In the genomic region with DNA sequence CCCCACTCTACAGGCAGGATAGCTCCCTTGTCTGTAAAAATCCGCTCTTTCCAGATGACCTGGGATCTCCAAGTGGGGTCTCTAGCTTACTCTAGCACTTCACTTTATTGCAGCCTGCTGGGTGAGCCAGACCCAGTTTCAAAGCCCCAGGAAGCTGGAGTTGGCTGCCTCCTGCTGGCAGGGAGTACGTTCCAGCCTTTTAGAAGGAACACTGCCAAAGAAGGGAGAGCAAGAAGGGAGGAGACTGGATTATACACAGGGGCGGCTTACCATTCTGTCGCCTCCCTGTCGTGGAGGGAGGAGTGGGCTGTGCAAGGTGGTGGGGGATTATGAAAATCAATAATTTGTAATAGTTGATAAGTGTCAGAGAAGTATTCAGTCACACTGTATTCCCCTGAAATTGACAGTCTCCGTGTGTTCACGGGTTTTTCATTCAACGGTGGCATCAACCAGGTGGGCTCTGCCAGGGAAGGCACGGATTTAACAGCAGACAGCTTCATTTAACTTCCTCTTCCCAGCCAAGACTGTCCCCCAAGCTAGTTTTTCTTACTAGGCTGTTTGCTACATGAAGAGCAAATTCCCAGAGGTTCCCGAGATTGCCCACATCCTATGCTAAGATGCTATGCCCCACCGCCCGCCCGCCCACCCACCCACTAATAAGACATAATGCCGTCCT, we compare ENCODE assay signal across 8 mouse cellular contexts. TPM values are rescaled to one million over a fixed set of nuclear protein-coding genes. Genes with fewer than 3 reads are reported as not detected.
DNase-seq lines count a peak whose midpoint lies in the region; ATAC-seq and TF ChIP-seq lines count a peak whose summit lies in the region.

No protein-coding gene starts in this region.

- H3K27me3 ChIP-seq in forebrain, postnatal 0 days (ENCODE audit: insufficient read depth, low read length), result no peaks in the 10 kb centered on the region
- no peaks in the 10 kb centered on the region for H3K27me3 ChIP-seq in hindbrain, embryonic 14.5 days (ENCODE audit: control insufficient read depth, insufficient read depth, low read length)
- H3K27me3 ChIP-seq in limb, embryonic 11.5 days (ENCODE audit: control insufficient read depth, insufficient read depth, low read length), result no peaks in the 10 kb centered on the region

- H3K4me2 ChIP-seq in forebrain, postnatal 0 days (ENCODE audit: low read depth), result peak overlapping the region; percentile 45
- peak overlapping the region; percentile 57 for H3K4me2 ChIP-seq in hindbrain, embryonic 14.5 days (replicated peaks)
- H3K4me2 ChIP-seq in limb, embryonic 11.5 days (ENCODE audit: low read depth, severe bottlenecking), result peak overlapping the region; percentile 30; the same call in 1 of the 2 replicates

- H3K27ac ChIP-seq in forebrain, postnatal 0 days (ENCODE audit: low read depth, low read length), result peak overlapping the region; percentile 91
- H3K27ac ChIP-seq in hindbrain, embryonic 14.5 days, result peak overlapping the region; percentile 93
- H3K27ac ChIP-seq in limb, embryonic 11.5 days (replicated peaks; ENCODE audit: low read depth, low read length), result no peak overlapping the region

- H3K36me3 ChIP-seq in forebrain, postnatal 0 days (ENCODE audit: insufficient read depth), result no peaks in the 10 kb centered on the region
- H3K36me3 ChIP-seq in hindbrain, embryonic 14.5 days (replicated peaks; ENCODE audit: control insufficient read depth, insufficient read depth), result no peaks in the 10 kb centered on the region
- no peaks in the 10 kb centered on the region for H3K36me3 ChIP-seq in limb, embryonic 11.5 days (ENCODE audit: control insufficient read depth, insufficient read depth, low read length)

- 6% methylated on average over 14 of the region's 14 CpGs for WGBS in forebrain, postnatal 0 days
- WGBS in hindbrain, embryonic 14.5 days, result 20% methylated on average over 14 of the region's 14 CpGs
- WGBS in limb, embryonic 11.5 days, result 24% methylated on average over 14 of the region's 14 CpGs

- no peaks in the 10 kb centered on the region for H3K9me3 ChIP-seq in forebrain, postnatal 0 days (ENCODE audit: low read length)
- H3K9me3 ChIP-seq in hindbrain, embryonic 14.5 days (ENCODE audit: control insufficient read depth, low read length), result no peaks in the 10 kb centered on the region
- no peaks in the 10 kb centered on the region for H3K9me3 ChIP-seq in limb, embryonic 11.5 days (ENCODE audit: control insufficient read depth, low read length)

- peaks cover 15% of the 10 kb centered on the region; the same call in 1 of the 2 replicates for H3K4me1 ChIP-seq in forebrain, postnatal 0 days (ENCODE audit: insufficient read depth)
- H3K4me1 ChIP-seq in hindbrain, embryonic 14.5 days (replicated peaks; ENCODE audit: control insufficient read depth, insufficient read depth, low read length), result peaks cover 11% of the 10 kb centered on the region
- H3K4me1 ChIP-seq in limb, embryonic 11.5 days (ENCODE audit: control insufficient read depth, insufficient read depth, low read length), result 0 out of 2 replicates have a peak, but pooled peaks cover 3% of the 10 kb centered on the region

- peak; percentile 83 for ATAC-seq in forebrain, postnatal 0 days
- ATAC-seq in hindbrain, embryonic 14.5 days (ENCODE audit: low FRiP score), result peak; percentile 74
- ATAC-seq in limb, embryonic 11.5 days (ENCODE audit: insufficient number of reproducible peaks, low FRiP score, low TSS enrichment, low read depth), result no peak
- no peak for ATAC-seq in megakaryocyte-erythroid progenitor cell, adult 5-6 weeks (replicated peaks; ENCODE audit: low FRiP score, low TSS enrichment, poor library complexity, severe bottlenecking)

- peak overlapping the region; percentile 71 for H3K9ac ChIP-seq in forebrain, postnatal 0 days
- H3K9ac ChIP-seq in hindbrain, embryonic 14.5 days, result peak overlapping the region; percentile 64
- H3K9ac ChIP-seq in limb, embryonic 11.5 days (ENCODE audit: low read length), result no peak overlapping the region; the same call in 1 of the 2 replicates

- DNase-seq in layer of hippocampus, adult 11-12 months (ENCODE audit: low spot score), result peak; percentile 82
- DNase-seq in layer of hippocampus, adult 9-10 months (ENCODE audit: low spot score), result no peak
- DNase-seq in cerebellum, adult 11-12 months, result peak; percentile 78
- DNase-seq in forebrain, postnatal 0 days, result peak; percentile 86
- peak; percentile 58 for DNase-seq in hindbrain, embryonic 14.5 days (ENCODE audit: low spot score)
- DNase-seq in limb, embryonic 11.5 days (ENCODE audit: low spot score), result no peak
- peak; percentile 85 for DNase-seq in right cerebral cortex, adult 18-20 months

- peak; percentile 78 for TF ChIP-seq CTCF in forebrain, postnatal 0 days (IDR thresholded peaks at IDR 0.05; ENCODE audit: low read depth)

- H3K4me3 ChIP-seq in forebrain, postnatal 0 days (ENCODE audit: low read depth, low read length), result peak overlapping the region; percentile 40
- peak overlapping the region; percentile 34 for H3K4me3 ChIP-seq in hindbrain, embryonic 14.5 days (replicated peaks; ENCODE audit: low read length)
- peak overlapping the region; percentile 7; the same call in 1 of the 2 replicates for H3K4me3 ChIP-seq in limb, embryonic 11.5 days (ENCODE audit: low read depth, low read length)

RNA-seq across cellular contexts. Expression of gene Lgi1, which starts 0.4 kb away (rescaled TPM):
- total RNA-seq in forebrain, postnatal 0 days (2014; rRNA removed), result 19.2 and 20.3 TPM in 2 replicates
- polyA plus RNA-seq in forebrain, postnatal 0 days (2015; fragmentation: Nextera tagmentation; extraction: Ambion mirVana), result 19.3 and 25.7 TPM in 2 replicates
- 22.2 TPM in 2 replicates for polyA plus RNA-seq in hindbrain, embryonic 14.5 days (2014; fragmentation: Nextera tagmentation; extraction: Ambion mirVana)
- polyA plus RNA-seq in limb, embryonic 11.5 days (2014; fragmentation: Nextera tagmentation; extraction: Ambion mirVana), result 0.30 and 0.69 TPM in 2 replicates
- total RNA-seq in megakaryocyte-erythroid progenitor cell, adult 5-6 weeks (2014; fragmentation: Nextera tagmentation), result not detected in 2 replicates
- total RNA-seq in megakaryocyte-erythroid progenitor cell, adult 5-6 weeks (2017), result not detected in 2 replicates

RNA-seq across cellular contexts. Expression of gene Fra10ac1, which starts 40.0 kb away (rescaled TPM):
- total RNA-seq in forebrain, postnatal 0 days (2014; rRNA removed), result 10.6 and 13.0 TPM in 2 replicates
- 32.6 and 36.1 TPM in 2 replicates for polyA plus RNA-seq in forebrain, postnatal 0 days (2015; fragmentation: Nextera tagmentation; extraction: Ambion mirVana)
- polyA plus RNA-seq in hindbrain, embryonic 14.5 days (2014; fragmentation: Nextera tagmentation; extraction: Ambion mirVana), result 33.5 and 34.5 TPM in 2 replicates
- polyA plus RNA-seq in limb, embryonic 11.5 days (2014; fragmentation: Nextera tagmentation; extraction: Ambion mirVana), result 48.2 and 48.7 TPM in 2 replicates
- total RNA-seq in megakaryocyte-erythroid progenitor cell, adult 5-6 weeks (2014; fragmentation: Nextera tagmentation), result 27.1 and 38.3 TPM in 2 replicates
- 38.5 and 49.8 TPM in 2 replicates for total RNA-seq in megakaryocyte-erythroid progenitor cell, adult 5-6 weeks (2017)

Comparison
In these comparisons a context has a peak if more than half of its experiments do, and no peak if none do; other contexts are left out.
1. DNase-seq: peak in layer of hippocampus, adult 11-12 months (single experiment), cerebellum, adult 11-12 months (single experiment), forebrain, postnatal 0 days (single experiment), hindbrain, embryonic 14.5 days (single experiment) and right cerebral cortex, adult 18-20 months (single experiment); none in layer of hippocampus, adult 9-10 months (single experiment) and limb, embryonic 11.5 days (single experiment).
2. ATAC-seq: peak in forebrain, postnatal 0 days (single experiment) and hindbrain, embryonic 14.5 days (single experiment); none in limb, embryonic 11.5 days (single experiment) and megakaryocyte-erythroid progenitor cell, adult 5-6 weeks (single experiment).
3. RNA of gene Lgi1, which starts 0.4 kb away (polyA plus RNA-seq): 19.3 to 25.7 TPM in forebrain, postnatal 0 days and 22.2 TPM in hindbrain, embryonic 14.5 days; 0.30 to 0.69 TPM in limb, embryonic 11.5 days; every median in the first group is over 10 times any median in the second.
4. Peak in every context shown above with its lines, with median percentiles within 50 percentile points of each other: H3K4me2 ChIP-seq and H3K4me3 ChIP-seq.